Mouse (Mus musculus): ENCODE data around the gene Scimp.

GRCm38 (mm10) chr11:70815498-70816078 is 3.2 kb upstream of the Scimp start:
- TF ChIP-seq CTCF (IDR thresholded peaks at IDR 0.05; ENCODE audit: low read depth, low read length), result peak; percentile 86
- TF ChIP-seq GATA1 (IDR thresholded peaks at IDR 0.05; ENCODE audit: borderline replicate concordance, low read length), result no peak
- no peak for TF ChIP-seq POLR2AphosphoS5 (IDR thresholded peaks at IDR 0.05; ENCODE audit: insufficient replicate concordance, low read depth, low read length)
